Mouse (Mus musculus): Measurements from ENCODE around the gene Lsg1. TPM values are rescaled to one million over a fixed set of nuclear protein-coding genes. Genes with fewer than 3 reads are reported as not detected.

The Lsg1 gene
- 45.5 and 45.7 TPM in 2 replicates for polyA plus RNA-seq (2015; fragmentation: Nextera tagmentation; extraction: Ambion mirVana)

DNA sequence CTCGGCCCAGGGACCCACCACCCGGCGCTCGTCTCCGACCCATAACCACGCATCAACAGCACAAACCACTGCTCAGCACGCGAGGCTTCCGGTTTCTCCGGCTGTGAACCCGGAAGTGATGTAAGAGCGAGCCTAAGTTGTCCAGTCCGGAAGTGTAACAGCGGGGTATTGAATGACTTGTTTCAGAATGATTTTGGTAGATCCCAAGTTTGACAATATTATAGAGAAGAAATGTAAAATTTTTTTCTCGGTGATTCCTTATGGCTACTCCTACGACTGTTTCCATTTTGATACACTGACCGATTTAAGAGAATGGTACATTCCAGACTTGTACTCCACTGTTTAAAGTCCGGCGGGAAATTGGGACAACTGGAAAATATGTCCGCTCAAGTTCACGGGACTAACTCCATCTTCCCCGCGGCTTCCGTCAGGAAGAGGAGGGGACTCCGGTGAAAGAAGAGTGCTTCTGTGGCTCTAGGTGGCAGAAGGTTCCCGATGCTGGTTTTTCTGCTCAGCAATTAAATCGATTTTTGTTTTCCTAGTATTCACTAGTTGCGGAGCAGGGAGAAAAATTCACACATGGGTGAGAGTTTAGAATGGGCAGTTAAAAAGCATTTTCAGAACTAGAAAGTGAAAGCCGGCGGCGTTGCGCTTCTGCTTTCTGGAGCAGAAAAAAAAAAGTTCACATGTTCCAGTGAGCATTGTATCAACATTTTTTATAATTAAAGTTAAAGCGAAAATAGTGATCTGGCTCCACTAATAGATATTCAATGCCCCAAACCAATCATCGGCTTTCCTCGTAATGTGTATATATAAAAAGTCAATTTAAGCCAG, at the start of gene Lsg1:
Lsg1 (minus strand) TSS at position 99 of the 834 bp plus-strand sequence.
- peak within 1 kb of the TSS; percentile 59 for H3K4me3 ChIP-seq
- WGBS, result 4% methylated on average over 35 of the region's 35 CpGs
- H3K27me3 ChIP-seq, result no peaks in the 10 kb centered on the region
- ATAC-seq (ENCODE audit: low FRiP score, low read depth), result peak; percentile 96
- H3K9ac ChIP-seq, result peak within 1 kb of the TSS; percentile 49
- H3K9me3 ChIP-seq, result no peaks in the 10 kb centered on the region
- peaks cover 14% of the 10 kb centered on the region for H3K36me3 ChIP-seq
- H3K4me2 ChIP-seq, result peak within 1 kb of the TSS; percentile 65
- peaks cover 13% of the 10 kb centered on the region for H3K4me1 ChIP-seq (replicated peaks)
- H3K27ac ChIP-seq (replicated peaks), result peak within 1 kb of the TSS; percentile 79

DNA sequence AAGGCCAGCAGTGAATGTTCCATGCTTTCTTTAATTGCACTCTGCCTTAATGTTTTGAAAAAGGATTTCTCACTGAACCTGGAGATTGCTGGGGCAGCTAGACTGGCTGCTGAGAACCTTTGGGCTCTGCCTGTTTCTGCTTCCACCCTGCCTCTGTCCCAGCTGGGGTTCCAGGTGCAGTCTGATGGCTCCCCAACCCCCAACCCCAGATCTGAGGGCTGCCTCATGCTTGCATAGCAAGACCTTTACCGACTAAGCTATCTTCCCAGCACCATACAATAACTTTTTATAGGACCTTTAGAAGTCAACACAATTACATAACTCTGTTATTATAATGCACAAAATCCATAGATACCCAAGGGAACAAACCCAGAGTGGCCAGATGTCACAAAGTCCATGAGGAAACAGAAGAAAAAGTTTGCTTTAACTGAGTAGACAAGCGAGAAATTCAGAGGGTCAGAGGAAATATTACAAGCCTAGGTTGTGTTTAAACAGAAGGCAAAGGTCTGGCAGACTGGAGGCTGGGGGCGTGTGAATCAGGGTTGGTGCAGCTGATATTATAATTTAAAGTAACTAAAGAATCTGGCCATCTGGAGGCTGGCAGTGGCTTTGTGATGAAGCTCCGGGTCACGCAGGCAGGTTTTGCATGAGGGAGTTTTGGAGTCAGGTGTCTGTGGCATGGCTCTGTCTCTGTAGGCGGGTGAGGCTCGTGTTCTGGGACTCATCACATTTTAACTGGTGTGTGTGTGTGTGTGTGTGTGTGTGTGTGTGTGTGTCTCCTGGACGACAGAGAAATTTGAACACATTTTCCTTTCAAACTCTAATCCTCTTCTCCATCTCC, 46.7 kb upstream of the Lsg1 start:
- Histone ChIP-seq H3K9ac (no peak overlapping the region), H3K27ac (replicated peaks) (no peak overlapping the region), H3K36me3 (no peaks in the 10 kb centered on the region), H3K27me3 (no peaks in the 10 kb centered on the region), H3K9me3 (no peaks in the 10 kb centered on the region), H3K4me3 (no peak overlapping the region), H3K4me1 (replicated peaks) (no peaks in the 10 kb centered on the region), H3K4me2 (no peak overlapping the region)
- WGBS, result 64% methylated on average over 8 of the region's 8 CpGs
- ATAC-seq (ENCODE audit: low FRiP score, low read depth), result no peak

DNA sequence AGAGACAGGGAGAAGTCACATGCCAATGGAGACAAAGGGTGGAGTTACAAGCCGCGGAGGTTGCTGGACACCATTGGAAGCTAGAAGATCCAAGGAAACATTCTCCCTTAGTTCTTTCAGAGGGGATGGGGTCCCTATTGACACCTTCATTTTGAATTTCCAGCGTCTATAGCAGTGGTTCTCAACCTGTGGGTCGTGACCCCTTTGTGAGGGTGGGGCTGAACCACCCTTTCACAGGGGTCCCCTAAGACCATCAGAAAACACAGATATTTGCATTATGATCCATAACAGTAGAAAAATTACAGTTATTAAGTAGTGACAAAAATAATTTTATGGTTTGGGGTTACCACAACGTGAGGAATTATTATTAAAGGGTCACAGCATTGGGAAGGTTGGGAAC, 42.1 kb upstream of the Lsg1 start:
- Histone ChIP-seq H3K27ac (replicated peaks) (no peak overlapping the region), H3K9ac (no peak overlapping the region), H3K9me3 (no peaks in the 10 kb centered on the region), H3K4me1 (replicated peaks) (peaks cover 5% of the 10 kb centered on the region), H3K4me3 (no peak overlapping the region), H3K4me2 (no peak overlapping the region), H3K27me3 (no peaks in the 10 kb centered on the region), H3K36me3 (no peaks in the 10 kb centered on the region)
- ATAC-seq (ENCODE audit: low FRiP score, low read depth), result no peak
- WGBS, result 89% methylated on average over 5 of the region's 5 CpGs

- no peaks in the 10 kb centered on the region for H3K9me3 ChIP-seq
- H3K27ac ChIP-seq (replicated peaks), result no peak overlapping the region
- peaks cover 5% of the 10 kb centered on the region for H3K4me1 ChIP-seq (replicated peaks)
- H3K9ac ChIP-seq, result no peak overlapping the region
- H3K27me3 ChIP-seq, result no peaks in the 10 kb centered on the region
- H3K36me3 ChIP-seq, result no peaks in the 10 kb centered on the region
- no peak overlapping the region for H3K4me2 ChIP-seq
- no peak overlapping the region for H3K4me3 ChIP-seq
- 65% methylated on average over 6 of the region's 6 CpGs for WGBS
- no peak for ATAC-seq (ENCODE audit: low FRiP score, low read depth)
Measured at GRCm38 (mm10) chr16:30628401-30628800, 41.0 kb upstream of the Lsg1 start.

GRCm38 (mm10) chr16:30627586-30628337, 40.4 kb upstream of the Lsg1 start:
- Histone ChIP-seq H3K4me2 (no peak overlapping the region), H3K36me3 (no peaks in the 10 kb centered on the region), H3K4me3 (no peak overlapping the region), H3K27me3 (no peaks in the 10 kb centered on the region), H3K4me1 (replicated peaks) (peaks cover 5% of the 10 kb centered on the region), H3K9me3 (no peaks in the 10 kb centered on the region), H3K9ac (no peak overlapping the region), H3K27ac (replicated peaks) (no peak overlapping the region; the same call in 1 of the 2 replicates)
- 53% methylated on average over 11 of the region's 11 CpGs for WGBS
- ATAC-seq (ENCODE audit: low FRiP score, low read depth), result no peak

GRCm38 (mm10) chr16:30624640-30625039, 37.2 kb upstream of the Lsg1 start:
- Histone ChIP-seq H3K27ac (replicated peaks) (no peak overlapping the region), H3K4me1 (replicated peaks) (peaks cover 5% of the 10 kb centered on the region), H3K4me2 (no peak overlapping the region), H3K9me3 (no peaks in the 10 kb centered on the region), H3K4me3 (no peak overlapping the region), H3K36me3 (no peaks in the 10 kb centered on the region), H3K9ac (no peak overlapping the region), H3K27me3 (no peaks in the 10 kb centered on the region)
- WGBS, result 76% methylated on average over 2 of the region's 2 CpGs
- no peak for ATAC-seq (ENCODE audit: low FRiP score, low read depth)

- H3K4me1 ChIP-seq (replicated peaks), result peaks cover 5% of the 10 kb centered on the region
- ATAC-seq (ENCODE audit: low FRiP score, low read depth), result no peak
- H3K4me2 ChIP-seq, result no peak overlapping the region
- H3K9me3 ChIP-seq, result no peaks in the 10 kb centered on the region
- H3K27ac ChIP-seq (replicated peaks), result no peak overlapping the region
- 78% methylated on average over 7 of the region's 7 CpGs for WGBS
- no peaks in the 10 kb centered on the region for H3K36me3 ChIP-seq
- no peaks in the 10 kb centered on the region for H3K27me3 ChIP-seq
- H3K9ac ChIP-seq, result no peak overlapping the region
- no peak overlapping the region for H3K4me3 ChIP-seq
Measured at GRCm38 (mm10) chr16:30623645-30624044, 36.3 kb upstream of the Lsg1 start.

DNA sequence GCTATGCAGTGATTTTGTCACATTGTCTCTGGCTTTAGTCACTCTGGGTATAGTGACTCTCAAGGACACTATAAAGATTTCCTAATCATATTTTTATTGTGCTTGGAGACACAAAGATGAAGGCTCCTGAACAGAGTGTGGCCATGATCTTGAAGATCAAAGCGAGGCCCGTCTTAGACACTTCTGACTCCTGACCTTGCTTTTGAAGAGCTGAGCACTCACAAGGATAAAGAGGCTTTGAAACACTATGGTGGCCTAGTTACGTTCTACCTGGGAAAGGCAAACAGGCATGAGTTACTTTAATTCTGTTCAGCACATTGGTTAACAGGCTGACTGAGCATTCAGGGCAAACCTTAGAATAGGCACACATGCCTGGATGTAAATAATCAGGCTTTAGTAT, 28.9 kb upstream of the Lsg1 start:
- WGBS, result 85% methylated on average over 3 of the region's 3 CpGs
- no peak for ATAC-seq (ENCODE audit: low FRiP score, low read depth)
- H3K4me1 ChIP-seq (replicated peaks), result no peaks in the 10 kb centered on the region; the same call in 1 of the 2 replicates

DNA sequence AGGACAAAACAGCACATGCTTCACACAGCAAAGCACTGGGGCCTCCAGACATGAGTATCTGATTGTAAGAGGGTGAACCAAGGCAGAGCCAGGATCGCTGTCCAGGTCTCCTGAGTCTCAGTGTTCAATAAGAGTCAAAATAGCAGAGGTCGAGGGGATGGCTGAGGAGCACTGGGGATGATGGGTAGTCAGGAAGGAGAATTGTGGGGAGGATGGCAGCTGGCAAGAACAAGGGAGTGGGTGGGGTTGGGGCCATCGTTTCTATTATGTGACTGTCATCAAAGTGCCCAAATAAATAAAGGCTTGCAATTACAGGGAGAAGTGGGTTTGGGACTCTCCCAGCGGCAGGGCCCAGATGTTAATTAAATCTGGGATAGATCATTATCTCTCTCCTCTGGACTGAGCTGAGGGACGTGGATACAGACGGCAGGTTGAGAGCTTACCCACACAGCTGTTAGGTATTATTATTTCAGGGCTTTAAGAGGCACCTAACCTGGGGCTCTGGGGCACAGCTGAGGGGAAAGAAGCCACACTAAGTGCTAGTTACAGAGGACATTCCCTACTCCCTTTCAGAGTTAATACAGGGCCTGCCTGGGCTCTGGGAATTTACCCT, 27.4 kb upstream of the Lsg1 start:
- no peak for ATAC-seq (ENCODE audit: low FRiP score, low read depth)
- Histone ChIP-seq H3K9ac (no peak overlapping the region), H3K27me3 (no peaks in the 10 kb centered on the region), H3K4me1 (replicated peaks) (no peaks in the 10 kb centered on the region; the same call in 1 of the 2 replicates), H3K9me3 (no peaks in the 10 kb centered on the region), H3K36me3 (no peaks in the 10 kb centered on the region), H3K27ac (replicated peaks) (no peak overlapping the region), H3K4me2 (no peak overlapping the region), H3K4me3 (no peak overlapping the region)
- WGBS, result 15% methylated on average over 6 of the region's 6 CpGs

More for the DNA sequence above, 28.9 kb upstream of the Lsg1 start:
- Histone ChIP-seq H3K4me2 (no peak overlapping the region), H3K27ac (replicated peaks) (no peak overlapping the region), H3K4me3 (no peak overlapping the region), H3K9me3 (no peaks in the 10 kb centered on the region), H3K27me3 (no peaks in the 10 kb centered on the region), H3K36me3 (no peaks in the 10 kb centered on the region), H3K9ac (no peak overlapping the region)

GRCm38 (mm10) chr16:30614122-30614521, 26.7 kb upstream of the Lsg1 start:
- H3K27me3 ChIP-seq, result no peaks in the 10 kb centered on the region
- H3K36me3 ChIP-seq, result no peaks in the 10 kb centered on the region
- H3K4me1 ChIP-seq (replicated peaks), result no peaks in the 10 kb centered on the region; the same call in 1 of the 2 replicates
- no peak overlapping the region for H3K27ac ChIP-seq (replicated peaks)
- no peak overlapping the region for H3K4me3 ChIP-seq
- no peaks in the 10 kb centered on the region for H3K9me3 ChIP-seq
- WGBS, result 28% methylated on average over 5 of the region's 5 CpGs
- H3K4me2 ChIP-seq, result no peak overlapping the region
- H3K9ac ChIP-seq, result no peak overlapping the region
- no peak for ATAC-seq (ENCODE audit: low FRiP score, low read depth)

DNA sequence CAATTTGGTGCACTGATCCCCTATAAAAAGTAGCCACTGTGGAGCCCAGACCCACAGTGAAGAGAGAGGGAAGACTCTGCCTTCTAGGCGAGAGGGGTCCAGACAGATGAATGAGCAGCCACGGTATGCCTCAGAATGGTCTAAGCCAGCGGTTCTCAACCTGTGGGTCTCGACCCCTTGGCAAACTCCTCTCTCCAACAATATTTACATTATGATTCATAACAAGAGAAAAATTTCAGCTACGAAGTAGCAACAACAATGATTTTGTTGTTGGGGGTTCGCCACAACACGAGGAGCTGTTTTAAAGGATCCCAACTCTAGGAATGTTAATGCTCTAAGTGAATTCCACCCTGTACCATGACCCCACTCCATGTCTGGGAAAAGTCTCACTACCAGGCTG, 25.7 kb upstream of the Lsg1 start:
- Histone ChIP-seq H3K36me3 (no peaks in the 10 kb centered on the region), H3K4me3 (no peak overlapping the region), H3K4me2 (no peak overlapping the region), H3K27me3 (no peaks in the 10 kb centered on the region), H3K9ac (no peak overlapping the region), H3K9me3 (no peaks in the 10 kb centered on the region), H3K27ac (replicated peaks) (no peak overlapping the region), H3K4me1 (replicated peaks) (no peaks in the 10 kb centered on the region; the same call in 1 of the 2 replicates)
- ATAC-seq (ENCODE audit: low FRiP score, low read depth), result no peak
- WGBS, result 79% methylated on average over 7 of the region's 7 CpGs

All from hindbrain, embryonic 15.5 days (tissue).